Mouse (Mus musculus): ENCODE data around the gene Trim23.
"Not testable (repeated sequence)": the region's sequence is repeated elsewhere in the genome, so short reads cannot be mapped to it uniquely, and the experiment has no call there.

Trim23 gene

GRCm38 (mm10) chr13:104178650-104179121 is at the start of gene Trim23:
Trim23 (plus strand) TSS chr13:104178797.
- DNase-seq (ENCODE audit: low spot score in 2 of 2): peak; percentile 92 to 94

DNA sequence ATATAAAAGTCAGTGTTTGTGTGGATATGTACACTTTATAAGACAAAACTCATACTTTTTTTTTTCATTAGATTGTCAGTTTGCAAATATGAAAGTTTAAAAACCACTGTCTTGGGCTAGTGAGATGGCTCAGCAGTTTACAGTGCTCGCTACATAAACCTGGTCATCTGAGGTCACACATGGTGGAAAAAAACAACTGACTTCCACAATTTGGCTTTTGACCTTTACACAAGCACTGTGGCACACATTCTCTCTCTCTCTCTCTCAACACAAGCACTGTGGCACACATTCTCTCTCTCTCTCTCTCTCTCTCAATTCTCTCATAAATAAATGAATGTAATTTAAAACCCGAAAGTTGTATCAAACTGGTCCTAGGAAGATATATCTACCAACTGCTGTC is 46.0 kb upstream of the Trim23 start:
- DNase-seq (ENCODE audit: low spot score in 2 of 2): no peak

DNA sequence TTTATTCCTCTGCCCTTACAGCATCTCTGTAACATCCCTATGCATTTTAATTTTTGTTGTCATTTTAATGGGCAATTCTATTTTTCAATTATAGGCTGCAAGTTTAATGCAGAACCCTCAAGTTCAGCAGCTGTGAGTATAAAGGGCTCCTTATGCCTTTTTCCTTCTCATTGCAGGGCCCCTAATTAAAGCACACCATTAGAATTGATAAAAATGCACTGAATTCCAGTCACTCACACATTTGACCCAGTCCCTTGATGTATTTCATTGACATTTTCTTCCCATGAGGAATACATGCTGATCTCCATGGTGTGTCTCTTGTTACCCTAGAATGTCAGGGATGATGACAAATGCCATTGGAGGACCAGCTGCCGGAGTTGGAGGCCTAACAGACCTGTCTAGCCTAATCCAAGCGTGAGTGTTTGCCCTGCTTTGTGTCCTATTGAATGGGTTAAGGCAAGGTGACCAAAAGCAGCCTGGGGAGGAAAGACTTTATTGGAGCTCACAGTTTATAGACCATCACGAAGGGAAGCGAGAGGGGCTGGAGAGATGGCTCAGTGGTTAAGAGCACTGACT is 44.0 kb upstream of the Trim23 start:
- no peak for DNase-seq (ENCODE audit: low spot score in 2 of 2)

GRCm38 (mm10) chr13:104139369-104140209 is 39.0 kb upstream of the Trim23 start:
- DNase-seq (ENCODE audit: low spot score in 2 of 2): peak; percentile 61 to 78

DNA sequence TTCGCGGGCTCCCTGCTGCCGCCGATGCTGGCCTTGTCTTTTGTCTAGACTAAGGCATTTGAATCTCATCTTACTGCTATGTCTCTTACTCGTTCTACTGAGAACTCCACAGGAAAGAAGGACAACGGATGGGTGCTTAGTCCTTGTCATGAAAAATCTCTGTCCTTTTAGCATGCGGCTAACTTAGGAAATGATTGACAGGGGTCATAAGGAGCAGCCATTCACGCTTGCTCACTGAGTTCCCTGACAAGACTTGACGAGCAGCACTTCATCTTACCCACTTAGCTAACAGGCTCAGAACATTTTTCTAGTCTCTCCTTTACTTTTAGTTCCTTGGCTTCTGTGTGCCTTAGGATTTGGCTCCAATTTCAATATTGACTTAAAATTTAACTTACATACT is 33.7 kb upstream of the Trim23 start:
- no peak for DNase-seq (ENCODE audit: low spot score in 2 of 2)

DNA sequence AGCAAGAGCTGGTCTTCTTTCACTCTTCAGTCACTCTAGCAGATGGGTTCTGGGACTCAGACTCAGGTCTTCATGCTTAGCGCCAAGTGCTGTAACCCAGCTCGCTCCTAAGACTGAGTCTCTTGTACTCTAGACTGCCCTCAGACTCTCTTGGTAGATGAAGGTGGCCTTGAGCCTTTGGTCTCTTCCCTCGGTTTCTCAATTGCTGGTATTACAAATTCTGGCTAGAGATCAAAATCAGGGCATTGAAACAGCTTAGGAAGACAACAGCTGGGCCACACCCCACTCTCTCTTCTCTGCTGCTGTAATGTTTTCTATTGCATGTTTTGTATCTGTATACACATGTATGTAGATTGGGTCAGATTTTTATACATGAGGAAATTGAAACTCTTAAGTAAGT is 33.0 kb upstream of the Trim23 start:
- no peak for DNase-seq (ENCODE audit: low spot score in 2 of 2)

DNA sequence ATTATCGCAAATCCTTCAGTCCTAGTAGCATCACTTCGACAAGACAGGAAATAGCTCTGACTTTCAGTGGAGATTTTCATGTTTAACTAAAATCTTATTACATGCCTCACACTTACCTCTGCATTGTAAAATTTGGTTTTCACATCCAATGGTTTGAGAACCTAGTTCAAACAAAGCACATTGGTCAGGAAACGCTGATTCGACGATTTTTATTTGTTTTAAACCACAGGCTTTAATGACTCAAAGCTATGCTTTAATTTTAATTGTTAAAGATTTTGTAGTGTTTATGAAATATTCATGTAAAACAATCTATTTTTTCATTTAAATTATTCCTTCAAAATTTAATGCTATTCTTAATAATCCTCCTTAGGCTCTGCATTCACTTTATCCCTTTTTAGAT is 24.4 kb upstream of the Trim23 start:
- DNase-seq (ENCODE audit: low spot score in 2 of 2): no peak

- no peak for DNase-seq (ENCODE audit: low spot score in 2 of 2)
Observed at GRCm38 (mm10) chr13:104155106-104155505, 23.5 kb upstream of the Trim23 start.

DNA sequence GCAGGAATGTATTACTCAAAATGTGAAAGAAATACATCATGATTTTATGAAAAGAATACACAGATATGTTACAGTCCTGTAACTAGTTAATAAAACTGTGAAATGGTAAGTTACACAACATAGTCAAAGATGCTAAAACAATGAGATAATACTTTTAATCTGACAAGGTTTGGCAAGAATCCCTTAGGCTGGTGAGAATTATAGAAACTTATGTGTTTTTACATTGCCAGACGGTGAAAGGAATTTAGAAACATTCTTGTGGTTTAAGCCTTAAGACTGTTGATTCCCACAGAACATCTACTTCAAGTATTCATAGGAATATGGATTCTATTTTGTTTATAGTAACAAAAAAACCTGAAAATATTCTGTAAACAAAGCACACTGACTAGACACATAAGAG is 22.9 kb upstream of the Trim23 start:
- DNase-seq (ENCODE audit: low spot score in 2 of 2): no peak

- no peak for DNase-seq (ENCODE audit: low spot score in 2 of 2)
Observed at GRCm38 (mm10) chr13:104171711-104172110, 6.9 kb upstream of the Trim23 start.

DNA sequence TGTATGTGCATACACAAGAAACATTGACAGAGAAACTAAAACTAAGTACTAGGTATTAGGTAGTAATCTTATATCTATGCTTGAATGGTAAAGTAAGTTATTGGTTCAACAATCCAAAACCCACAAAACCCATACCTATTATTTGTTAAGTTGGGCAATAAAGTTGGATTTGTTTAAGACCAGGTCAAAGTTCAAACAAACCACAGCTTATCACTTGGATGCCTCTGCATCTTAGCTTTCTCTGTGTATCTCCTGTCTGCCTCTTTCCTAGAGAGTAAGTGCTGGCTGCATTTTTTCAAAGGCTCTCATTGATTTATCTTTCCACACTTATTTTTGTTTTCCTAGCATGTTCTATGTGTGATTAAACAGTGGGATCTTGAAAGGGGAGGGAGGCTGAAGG is 6.1 kb upstream of the Trim23 start:
- DNase-seq (ENCODE audit: low spot score in 2 of 2): no peak

DNA sequence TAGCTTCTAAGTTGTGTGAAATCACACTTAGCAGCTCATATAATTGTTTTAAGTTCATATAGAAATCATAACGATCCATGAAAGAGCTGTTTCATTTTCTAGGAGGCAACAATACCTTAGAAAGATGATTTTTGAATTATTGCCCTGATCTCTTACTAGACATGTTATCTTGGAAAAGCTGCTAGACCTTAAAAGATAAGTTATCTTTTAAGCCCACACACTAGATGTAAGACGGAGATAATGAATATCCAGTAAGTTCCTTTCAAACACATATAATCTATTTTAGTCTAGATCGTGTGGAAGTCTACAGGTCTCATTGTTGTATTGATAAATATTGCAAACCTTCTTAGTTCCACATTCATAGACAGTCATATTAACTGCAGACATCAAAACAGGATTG is 1.7 kb upstream of the Trim23 start:
- DNase-seq (ENCODE audit: low spot score in 2 of 2): no peak

DNA sequence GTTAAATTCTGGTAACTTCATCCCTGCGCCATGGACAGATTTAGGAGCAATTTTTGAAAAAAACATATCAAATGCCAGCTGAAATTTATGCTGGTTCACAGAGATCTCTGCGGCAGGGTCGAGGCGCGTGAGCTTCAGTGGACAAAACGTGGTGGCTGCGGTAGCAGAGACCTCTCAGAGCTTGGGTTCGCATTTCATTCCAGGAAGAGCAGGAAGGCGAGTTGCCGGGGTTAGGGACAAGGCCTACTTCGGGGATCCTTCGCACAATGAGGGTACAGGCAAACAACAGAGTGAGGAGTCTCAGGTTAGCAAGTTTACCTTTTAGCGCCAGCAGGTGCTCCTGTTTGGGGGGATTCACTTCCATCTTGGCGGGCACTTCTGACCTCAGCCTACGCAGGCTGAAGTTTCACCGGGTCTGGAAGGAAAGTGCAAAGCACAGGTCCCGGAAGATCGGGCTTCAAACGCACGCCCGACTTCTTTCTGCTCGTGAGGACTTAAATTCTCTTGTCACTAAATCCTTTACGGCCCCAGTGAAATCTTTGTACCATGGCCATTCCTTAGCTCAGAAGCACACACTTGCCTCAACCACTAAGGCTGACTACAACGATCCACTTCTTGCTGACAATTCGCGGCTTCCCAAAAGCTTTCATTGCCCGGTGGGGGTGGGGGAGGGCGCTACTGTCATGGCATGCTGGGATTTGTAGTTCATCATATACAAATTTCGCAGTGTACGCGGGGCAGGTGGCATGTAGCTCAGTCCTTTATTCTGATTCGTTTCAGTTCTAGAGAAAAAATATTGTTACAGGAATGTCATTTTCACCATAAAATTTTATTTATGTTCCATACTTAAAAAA is 574 bp upstream of the Trim23 start, which contains the start of gene Trappc13:
TSS of gene Trappc13 (minus strand) at position 674 of the 854 bp plus-strand sequence.
- DNase-seq (ENCODE audit: low spot score in 2 of 2): peak; percentile 8 to 71

DNA sequence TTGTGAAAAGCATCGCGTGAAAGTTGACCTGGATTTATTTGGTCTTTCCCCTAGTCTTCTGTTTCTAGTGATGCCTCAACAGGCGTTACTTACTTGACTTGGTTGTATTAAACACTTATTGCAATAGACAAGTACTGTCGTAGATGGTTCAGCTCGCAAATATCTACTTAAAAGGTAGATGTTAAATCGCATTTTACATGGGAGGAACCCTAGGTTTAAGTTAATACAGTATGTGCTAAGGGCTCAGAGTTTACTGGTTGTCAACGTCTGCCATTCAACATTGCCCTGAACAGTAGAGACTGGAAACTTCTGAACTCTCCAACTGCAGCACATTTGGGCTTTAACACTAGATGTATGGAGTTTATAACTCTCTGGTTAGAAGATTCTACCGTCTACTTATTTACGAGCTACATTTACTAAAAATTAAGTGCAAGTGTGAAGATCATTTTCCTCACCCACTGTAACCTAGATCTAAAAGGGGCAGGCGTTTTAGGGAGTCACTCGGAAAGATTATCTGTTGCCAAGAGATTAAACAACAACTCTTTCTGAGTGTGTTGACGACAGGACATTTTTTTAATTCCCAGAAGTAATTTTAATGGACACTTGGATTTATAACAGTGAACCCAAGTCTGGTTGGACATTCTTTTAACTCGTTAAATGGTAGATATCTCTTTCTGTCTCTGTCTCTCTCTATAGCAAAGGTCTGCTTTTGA is 735 bp downstream of the Trim23 start:
- no peak for DNase-seq (ENCODE audit: low spot score in 2 of 2)

DNA sequence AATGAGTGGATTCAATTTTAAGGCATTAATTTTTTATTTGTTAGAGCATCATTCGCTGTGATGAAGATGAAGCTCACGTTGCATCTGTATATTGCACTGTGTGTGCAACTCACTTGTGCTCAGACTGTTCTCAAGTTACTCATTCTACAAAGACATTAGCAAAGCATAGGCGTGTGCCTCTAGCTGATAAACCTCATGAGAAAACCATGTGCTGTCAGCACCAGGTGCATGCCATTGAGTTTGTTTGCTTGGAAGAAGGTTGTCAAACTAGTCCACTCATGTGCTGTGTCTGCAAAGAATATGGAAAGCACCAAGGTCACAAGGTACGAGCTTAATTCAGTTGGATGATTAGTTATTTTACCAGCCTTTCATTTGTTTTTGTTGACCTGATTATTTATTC is 8.8 kb downstream of the Trim23 start:
- DNase-seq (ENCODE audit: low spot score in 2 of 2): no peak

- not testable (repeated sequence) for DNase-seq (ENCODE audit: low spot score in 2 of 2)
Observed at GRCm38 (mm10) chr13:104195891-104196290, 17.3 kb downstream of the Trim23 start.

DNA sequence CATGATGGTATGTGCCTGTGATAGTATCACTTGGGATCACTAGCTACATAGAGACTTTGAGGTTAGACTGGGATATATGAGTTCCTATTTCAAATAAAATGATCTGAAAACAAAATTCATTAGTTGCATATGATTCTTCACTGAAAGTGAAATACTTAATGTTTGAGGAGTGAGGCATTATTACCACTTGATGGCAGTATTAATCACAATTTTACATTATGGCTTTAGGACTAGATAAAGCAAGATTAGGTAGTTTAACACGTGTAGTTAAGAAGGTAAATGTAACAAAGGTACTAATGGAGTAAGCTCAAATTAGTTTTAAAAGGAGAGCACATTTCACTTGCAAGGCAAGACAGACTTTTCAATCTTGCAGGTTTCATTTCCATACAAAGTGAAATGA is 25.7 kb downstream of the Trim23 start:
- DNase-seq (ENCODE audit: low spot score in 2 of 2): no peak

- no peak for DNase-seq (ENCODE audit: low spot score in 2 of 2)
Observed at GRCm38 (mm10) chr13:104227478-104227877, 48.9 kb downstream of the Trim23 start.

- DNase-seq (ENCODE audit: low spot score in 2 of 2): peak; percentile 94 to 96
Observed at GRCm38 (mm10) chr13:104228384-104229066, 49.9 kb downstream of the Trim23 start, which contains the start of the genes Cenpk and Ppwd1. Cenpk (plus strand) TSS chr13:104228611. Ppwd1 (minus strand) TSS chr13:104228843.

DNA sequence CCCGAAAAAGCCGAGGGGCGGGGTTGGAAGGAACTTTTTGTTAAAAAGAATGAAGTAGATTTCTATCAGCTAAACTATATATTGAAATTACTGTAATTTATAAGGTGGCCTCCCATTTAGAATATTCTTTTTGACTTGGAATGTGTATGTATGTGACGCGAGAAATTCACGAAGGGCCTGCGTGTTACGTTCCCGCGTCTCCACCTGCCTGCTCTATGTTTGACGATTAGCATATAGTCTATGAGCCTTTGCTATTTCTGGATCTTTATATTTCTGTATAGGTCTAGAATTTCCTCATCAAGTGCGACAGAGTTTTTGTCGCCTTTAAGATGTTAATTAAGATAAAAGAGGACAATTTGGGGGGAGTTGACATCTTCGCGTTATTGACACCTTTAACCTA is 50.6 kb downstream of the Trim23 start:
- DNase-seq (ENCODE audit: low spot score in 2 of 2): no peak
